Mouse (Mus musculus) bone marrow macrophage, adult 2 months (primary cell): Measurements from ENCODE around the gene Ntm.

Source experiments
- CTCF ChIP-seq: IDR thresholded peaks from 2 replicates; pipeline ENCODE4 v1.5.1; 2012; ENCODE audit warnings: low read depth, mild to moderate bottlenecking, low read length, moderate library complexity
- POLR2A ChIP-seq: IDR thresholded peaks from 2 replicates; pipeline ENCODE4 v1.6.1; 2012; ENCODE audit warnings: mild to moderate bottlenecking, low read depth, low read length, borderline replicate concordance

GRCm38 (mm10) chr9:29396101-29396500 is 566.8 kb downstream of the Ntm start:
- TF ChIP-seq CTCF: no peak
- no peak for TF ChIP-seq POLR2A
